Mouse (Mus musculus): Measurements from ENCODE around the gene Ovca2.

Gene Ovca2

DNA sequence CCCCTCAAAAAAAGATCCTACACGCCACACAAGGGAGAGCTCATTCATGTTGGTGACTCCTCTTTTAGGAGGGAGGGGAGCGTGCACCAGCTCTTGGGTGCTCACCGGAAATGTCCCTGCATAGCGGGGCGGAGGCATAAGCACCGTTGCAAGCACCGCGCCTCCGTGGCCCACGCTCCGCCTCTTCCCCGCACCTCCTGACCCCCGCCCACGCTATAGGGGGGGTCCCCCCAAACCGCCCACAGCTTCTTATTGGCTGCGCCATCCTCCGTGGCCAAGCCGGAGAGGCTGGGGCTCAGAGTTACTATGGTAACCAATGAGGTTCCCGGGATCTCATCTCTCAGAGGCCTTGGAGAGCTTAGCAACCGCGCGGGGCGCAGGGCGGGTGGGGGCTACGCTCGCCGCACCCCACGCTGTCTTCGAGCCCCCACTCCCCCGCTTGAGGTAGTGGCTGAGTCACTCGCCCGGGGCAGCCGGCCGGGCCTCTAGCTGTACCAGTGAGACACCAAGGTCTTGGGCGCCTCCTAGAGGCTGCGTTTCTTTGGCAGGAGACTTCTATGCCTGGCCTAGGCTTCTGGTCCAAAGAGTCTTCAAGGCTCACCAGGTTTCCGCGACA is 8.4 kb downstream of the Ovca2 start:
- DNase-seq (ENCODE audit: low spot score in 2 of 2), result peak; percentile 93 to 98

DNA sequence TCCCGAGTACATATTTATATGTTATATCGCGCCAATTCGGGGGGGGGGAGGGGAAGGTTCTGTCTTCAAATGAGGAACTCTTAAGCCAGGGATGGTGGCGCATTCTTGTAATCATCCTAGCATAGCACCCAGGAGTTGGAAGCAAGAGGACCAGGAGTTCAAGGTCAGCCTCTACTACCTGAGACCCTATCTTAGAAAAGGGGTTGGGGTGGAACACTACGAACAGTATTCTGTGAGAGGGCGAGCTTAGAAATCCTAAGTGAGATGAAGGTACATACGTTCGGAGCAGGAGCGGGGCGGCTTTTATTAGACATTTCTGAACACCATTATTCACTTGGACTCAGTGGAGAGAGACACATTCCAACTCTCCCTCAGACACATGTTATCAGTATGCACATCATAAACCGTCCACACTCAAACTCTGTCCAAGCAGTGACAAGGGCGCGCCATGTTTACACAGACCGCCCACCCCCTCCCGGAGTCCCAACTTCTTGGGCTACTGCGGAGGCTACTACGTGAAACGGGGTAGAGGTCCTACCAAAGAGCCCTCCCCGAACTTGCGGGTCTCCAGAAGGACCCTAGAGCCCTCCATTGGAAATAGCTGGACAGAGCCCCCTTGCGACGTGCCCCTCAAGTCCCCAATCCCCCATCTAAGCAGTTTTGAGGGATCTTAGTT is 9.1 kb downstream of the Ovca2 start, which contains the start of gene Hic1:
Gene Hic1 (minus strand): TSS at position 115 of the 676 bp plus-strand sequence.
- no peak for DNase-seq (ENCODE audit: low spot score in 2 of 2)

DNA sequence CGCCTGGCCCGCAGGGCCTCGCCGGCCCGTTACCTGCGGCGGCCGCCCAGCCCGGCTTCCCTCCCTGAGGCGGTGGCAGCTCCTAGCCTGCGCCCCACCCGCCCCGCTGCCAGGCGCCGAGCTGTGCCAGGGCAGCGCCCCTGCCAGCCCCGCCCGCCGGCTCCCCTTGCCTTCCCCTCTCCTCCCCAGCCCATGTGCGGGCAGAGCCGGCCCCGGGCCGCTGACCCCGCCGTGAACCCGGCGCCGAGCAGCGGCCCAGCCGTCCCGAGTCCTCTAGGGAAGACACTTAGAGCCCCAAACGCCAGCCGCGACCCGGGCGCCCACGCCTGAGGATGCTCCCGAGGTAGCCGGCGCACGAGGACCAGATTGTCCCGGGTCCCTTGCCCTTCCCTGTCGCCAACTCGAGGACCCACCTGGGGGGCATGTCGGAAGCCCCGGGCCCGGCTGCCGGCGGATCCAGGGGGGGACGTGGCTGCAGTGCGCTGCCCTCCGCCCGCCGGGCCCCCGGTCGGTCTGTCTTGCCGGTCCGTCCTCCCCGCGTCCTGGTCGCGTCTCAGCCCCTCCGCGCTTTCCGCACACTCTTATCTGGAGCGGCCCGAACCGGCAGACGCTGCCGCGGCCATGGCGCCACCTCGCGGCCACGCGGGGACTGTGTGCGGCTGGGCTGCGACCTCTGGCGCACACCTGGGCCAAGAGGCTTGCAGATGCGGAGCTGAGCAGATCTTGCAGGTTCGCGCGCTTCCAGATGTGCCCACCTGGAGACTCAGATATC is 9.9 kb downstream of the Ovca2 start:
- peak; percentile 72 to 78 for DNase-seq (ENCODE audit: low spot score in 2 of 2)

DNA sequence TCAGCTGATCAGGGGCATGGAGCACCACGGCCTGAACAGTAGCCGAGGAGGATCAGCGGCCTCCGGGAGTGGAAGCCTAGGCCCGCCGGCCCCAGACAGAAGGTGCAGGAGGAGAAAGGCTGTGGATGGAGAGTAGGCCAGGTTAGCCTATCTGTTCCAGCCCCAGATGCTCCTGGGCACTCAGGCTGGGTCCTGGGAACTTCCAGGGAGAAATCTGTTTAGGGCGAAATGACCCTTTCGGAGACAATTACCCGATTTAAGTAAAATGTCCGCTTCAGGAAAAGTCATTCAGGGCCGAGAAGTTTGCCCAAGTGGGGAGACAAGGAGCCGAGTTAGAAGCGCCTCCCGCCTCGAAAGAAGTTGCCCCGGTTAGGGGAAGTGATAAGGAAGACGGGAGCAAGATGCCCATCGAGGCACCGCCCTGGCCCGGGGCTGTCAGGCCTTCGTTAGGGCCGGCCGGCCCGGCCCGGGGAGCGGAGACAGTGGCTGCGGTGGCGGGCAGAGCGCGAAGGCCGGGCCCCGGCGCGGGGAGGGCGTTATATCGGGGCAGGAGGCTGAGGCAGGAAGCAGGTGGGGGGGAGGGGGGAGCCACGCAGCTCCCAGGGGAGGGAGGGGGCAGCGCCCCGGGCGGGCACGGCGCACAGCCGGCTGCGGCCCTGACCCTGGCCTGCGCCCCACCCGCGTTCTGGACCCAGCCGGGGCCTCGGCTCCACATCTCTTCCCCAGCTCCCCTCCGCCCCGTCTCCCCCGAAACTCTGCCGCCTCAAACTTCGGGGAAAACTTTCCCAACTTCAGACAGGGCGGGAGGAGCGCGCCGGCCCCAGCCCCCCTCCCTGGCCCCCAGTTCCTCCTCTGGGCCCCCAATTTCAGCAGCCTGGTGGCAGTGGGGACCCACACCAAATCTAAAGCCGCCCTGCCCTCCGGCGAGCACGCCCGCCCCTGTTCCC is 10.7 kb downstream of the Ovca2 start:
- no peak for DNase-seq (ENCODE audit: low spot score in 2 of 2)

DNA sequence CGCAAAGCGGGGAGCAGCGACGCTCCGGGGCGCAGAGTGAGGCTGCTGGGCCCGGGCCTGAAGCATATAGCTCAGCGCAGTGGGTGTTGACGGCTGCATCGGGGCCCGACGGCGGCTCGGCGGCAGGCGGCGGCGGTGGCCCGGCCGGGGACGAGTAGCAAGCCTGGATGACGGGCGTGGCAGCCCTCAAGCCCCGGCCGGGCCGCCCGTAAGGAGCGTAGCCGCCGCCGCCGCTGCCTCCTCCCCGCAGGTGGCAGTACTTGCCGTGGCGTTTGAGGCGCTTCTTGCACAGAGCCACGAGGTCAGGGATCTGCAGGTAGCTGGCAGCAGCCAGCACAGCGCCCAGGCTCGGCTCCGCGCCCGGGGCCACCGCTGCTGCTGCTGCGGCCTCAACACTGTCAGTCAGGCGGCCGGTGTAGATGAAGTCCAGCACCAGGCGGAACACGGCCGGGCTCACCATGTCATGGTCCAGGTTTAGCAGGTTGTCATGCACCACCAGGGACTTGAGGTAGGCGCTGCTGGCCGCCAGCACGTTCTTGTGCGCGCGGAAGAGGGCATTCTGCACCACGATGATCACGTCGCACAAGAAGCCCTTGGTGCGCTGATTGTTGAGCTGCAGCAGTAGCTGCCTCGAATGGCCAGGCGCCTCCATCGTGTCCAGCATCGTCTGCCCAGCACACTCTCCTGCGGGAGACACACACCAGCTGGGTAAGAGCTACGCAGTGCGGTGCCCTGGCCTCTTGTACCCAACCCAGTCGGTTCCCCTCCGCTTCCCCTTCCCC is 11.6 kb downstream of the Ovca2 start:
- DNase-seq (ENCODE audit: low spot score in 2 of 2), result no peak

DNA sequence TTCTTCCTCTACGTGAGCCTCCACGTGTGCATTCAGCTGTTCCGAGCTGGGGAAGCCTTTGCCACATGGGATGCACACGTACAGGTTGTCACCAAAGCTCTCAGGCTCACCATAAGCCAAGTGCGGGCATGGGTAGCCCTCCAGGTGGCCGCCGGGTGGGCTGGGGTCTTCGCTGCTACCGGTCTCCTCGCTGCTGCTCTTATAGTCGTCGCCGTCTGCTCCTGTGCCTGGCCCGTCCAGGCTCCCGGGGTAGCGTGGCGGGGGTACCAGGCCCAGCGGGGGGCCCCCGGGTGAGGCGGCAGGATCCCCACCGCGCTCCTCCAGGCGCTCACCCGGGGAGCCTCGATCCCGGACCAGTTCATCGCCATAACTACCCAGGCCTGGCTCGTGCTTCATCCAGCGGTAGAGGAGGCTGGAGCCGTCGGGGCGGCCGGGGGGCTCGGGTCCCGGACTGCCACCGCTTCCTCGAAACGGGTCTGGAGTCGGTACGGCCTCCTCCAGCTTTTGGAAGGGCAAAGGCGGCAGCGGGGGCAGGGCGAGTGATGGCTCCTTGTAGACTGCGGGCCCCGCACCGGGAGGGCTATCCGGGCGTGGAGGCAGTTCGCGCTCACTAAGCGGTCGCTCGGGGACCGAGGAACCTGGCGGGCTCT is 12.3 kb downstream of the Ovca2 start:
- DNase-seq (ENCODE audit: low spot score in 2 of 2), result no peak

DNA sequence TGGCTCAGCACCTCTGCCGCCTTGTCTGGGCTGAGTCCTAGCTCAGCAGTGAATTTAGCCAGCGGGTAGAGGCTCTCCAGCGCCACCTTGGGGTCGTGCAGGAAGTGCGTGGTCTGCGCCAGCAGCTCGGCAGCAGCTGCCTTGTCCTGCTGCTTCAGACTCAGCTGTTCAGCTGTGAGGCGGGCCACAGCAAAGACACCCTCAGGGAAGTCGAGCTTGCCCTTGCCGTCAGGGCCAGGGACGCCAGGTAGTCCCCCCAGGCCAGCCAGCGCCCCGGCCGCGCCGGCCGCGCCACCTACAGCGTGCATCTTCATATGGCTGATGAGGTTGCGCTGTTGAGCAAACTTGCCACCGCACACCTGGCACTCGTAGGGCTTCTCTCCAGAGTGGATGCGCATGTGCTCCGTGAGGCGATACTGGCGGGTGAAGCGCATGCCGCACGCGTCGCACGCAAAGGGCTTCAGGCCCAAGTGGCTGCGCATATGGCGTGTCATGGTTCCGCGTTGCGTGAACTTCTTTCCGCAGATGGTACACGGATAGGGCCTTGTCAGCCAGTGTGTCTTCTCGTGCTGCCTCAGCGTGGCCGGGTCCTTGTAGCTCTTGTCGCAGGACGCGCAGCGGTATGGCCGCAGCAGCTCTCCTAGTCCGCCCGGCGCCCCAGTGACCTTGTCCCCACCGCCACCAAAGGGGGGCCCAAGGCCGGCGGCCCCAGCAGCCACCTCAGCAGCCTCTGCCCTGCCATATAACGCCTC is 13.0 kb downstream of the Ovca2 start:
- DNase-seq (ENCODE audit: low spot score in 2 of 2), result peak; percentile 83 to 84

DNA sequence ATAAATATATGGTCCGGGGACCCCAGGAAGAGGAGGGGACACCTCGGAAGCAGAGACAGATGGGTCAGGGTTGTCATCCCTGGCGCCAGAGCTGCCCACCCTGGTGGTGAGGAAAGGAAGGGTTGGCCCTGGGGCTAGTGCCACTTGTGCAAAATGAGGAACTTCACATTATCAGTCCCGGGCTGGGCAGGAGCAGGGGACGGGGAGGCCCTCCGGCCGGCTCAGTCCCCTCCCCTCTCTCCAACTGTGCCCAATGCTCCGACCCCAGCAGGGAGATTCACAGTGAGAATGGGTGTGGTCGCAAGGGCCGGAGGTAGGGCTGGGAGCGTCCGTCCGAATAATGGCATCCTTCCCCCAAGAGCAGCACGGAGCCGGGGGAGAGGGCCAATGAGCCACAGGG is 13.9 kb downstream of the Ovca2 start:
- DNase-seq (ENCODE audit: low spot score in 2 of 2), result no peak

DNA sequence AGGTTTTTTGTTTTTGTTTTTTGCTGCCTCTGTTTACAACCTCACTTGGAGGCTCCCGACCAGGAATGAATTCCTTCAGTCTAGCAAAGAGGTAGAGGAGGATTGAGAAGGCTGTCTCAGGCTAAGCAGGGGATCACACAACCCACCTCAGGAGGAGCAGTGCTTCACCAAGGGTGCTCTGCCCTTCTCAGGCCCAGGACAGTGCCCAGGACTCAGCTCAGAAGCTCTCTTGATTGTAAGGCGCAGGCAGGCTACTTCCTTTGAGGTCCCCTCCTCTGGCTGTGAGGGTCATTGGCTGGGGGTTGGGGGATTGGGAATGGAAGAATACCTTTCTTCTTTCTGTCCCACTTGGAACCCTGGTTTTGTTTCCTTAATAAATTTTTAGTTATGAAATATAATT is 14.6 kb downstream of the Ovca2 start:
- DNase-seq (ENCODE audit: low spot score in 2 of 2), result no peak

DNA sequence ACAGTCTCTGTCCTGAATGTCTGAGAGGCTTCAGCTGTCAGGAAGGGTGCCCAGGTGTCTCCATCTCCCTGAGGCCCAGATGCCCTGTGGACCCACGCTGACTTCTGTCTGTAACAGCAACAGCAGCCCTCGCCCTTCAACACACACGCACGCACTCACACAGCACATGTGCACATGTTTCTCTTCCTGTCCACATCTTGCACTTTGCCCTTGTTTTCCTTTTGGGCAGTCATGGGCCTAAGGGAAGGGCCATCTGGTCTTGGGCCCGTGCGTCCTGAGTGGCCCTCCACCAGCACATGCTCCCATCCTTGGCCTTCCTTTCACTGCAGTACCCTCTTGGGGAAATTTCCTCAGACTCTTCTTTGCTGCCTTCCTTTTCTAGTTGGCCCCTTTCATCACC is 15.3 kb downstream of the Ovca2 start:
- DNase-seq (ENCODE audit: low spot score in 2 of 2), result no peak

DNA sequence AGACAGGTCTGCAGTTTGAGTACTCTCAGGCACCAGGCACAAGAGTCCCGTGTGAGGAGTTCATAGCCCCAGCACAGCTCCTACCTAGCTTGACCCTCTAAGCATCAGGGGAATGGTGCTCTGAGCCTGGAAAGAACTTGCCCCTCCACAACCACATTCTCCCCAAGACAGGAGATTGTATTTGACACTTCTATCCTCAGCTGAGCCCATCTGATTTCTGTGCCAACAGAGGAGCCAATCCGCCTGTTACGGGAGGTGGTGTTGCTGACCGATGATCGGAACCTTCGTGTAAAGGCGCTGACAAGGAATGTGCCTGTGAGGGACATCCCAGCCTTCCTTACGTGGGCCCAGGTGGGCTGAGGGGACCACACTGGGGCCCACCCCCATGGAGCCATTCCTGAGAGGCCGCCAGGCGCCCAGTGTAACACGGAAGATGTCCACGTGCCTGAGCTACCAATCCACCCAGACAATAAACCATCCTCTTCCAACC is 16.0 kb downstream of the Ovca2 start:
- no peak for DNase-seq (ENCODE audit: low spot score in 2 of 2)

DNA sequence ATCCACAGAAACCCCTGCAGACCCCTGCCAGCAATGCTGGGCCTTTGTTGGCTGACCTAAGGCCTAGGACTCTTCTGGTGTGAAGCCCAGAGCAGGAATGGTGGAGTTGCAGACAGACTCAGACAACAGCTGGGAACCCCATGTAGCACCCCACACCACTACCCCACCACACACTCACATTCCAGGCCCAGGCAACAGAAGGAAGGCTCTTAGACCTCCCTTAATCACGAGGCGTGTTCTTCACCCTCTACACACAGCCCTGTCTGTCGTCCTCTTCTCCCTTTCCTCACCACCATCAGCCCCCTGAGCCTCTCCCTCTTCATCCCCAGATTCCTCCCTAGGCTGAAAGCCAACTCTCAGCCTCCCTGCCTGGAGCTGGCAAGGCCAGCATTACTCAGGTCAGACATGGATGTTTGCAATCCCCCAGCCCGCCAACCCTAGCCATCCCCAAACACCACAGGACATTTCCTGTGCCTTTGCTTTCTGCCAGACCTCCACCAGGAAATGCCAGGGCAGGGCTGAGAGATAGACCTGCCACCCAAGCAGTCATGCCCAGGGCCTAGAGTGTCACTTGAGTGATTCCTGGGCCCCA is 17.1 kb downstream of the Ovca2 start:
- no peak for DNase-seq (ENCODE audit: low spot score in 2 of 2)

DNA sequence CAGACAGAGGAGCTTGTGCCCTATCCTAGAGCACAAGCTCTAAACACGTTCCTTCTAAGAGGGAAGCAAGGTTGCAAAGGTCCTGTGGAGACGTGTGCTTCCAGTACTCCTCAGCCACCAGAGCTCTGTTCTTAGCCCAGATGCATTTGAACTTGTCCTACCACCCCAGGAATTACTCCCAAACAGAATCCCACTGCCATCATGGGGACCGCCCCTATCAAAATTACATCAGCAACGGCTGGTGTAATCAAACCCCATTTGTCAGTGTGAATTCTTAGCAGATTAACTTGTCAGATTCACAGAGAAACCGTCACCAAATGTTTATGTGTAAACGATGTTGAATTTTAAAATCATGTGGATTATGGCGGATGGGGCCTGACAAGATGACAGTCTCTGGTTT is 17.7 kb downstream of the Ovca2 start:
- no peak for DNase-seq (ENCODE audit: low spot score in 2 of 2)

DNA sequence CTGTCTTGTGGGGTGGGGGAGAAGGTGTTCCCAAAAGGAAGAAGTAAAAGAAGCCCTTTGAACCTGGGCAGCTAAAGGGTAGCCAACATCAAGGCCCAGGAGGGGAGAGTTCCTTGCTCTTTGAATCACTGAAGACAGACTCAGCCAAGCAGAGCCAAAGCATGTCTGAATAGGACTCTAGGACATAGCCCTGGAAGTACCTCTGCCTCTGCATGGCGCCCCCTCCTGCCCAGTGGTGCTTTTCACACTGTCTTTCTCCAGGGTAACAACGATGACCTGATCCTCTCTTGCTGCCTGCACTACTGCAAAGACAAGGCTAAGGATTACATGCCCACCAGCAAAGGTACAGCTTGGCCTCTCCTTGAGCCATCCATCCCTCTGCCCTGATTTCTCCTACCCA is 19.1 kb downstream of the Ovca2 start:
- DNase-seq (ENCODE audit: low spot score in 2 of 2), result no peak

DNA sequence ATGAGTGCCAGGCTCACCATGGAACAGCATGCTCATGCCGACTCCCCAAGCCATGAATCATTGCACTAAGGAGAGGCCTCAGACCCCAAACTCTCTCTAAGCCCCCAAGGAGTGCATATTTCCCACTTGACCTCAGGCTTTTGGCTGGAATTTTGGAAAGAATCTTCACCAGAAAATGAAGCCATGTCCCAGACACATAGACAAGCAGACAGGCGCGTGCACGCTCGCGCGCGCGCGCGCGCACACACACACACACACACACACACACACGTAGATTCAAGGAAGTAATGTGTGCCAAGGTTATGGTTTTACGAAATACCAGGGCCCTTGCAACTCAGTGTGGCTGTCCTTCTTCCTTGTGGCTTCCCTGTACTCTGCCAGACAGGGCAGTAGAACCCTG is 20.2 kb downstream of the Ovca2 start:
- DNase-seq (ENCODE audit: low spot score in 2 of 2), result no peak

DNA sequence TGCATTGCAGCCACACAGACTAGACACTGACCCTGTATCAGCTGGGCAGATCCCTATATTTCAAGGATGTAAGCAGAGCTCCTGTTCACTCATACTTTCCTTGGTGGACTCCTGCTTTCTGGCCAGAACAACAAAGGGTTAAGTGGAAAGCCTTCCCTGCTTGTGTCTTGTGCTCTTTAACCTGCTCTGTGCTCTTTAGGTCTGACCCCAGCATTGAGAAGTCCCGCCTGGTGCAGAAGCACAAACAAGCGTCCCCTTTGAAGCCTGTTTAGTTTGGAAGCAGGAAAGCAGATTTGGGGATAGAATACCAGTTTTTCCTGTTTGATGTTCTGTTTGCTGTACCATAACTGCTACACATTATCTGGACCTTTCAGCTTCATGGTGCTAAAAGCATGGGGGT is 20.7 kb downstream of the Ovca2 start:
- DNase-seq (ENCODE audit: low spot score in 2 of 2), result no peak

DNA sequence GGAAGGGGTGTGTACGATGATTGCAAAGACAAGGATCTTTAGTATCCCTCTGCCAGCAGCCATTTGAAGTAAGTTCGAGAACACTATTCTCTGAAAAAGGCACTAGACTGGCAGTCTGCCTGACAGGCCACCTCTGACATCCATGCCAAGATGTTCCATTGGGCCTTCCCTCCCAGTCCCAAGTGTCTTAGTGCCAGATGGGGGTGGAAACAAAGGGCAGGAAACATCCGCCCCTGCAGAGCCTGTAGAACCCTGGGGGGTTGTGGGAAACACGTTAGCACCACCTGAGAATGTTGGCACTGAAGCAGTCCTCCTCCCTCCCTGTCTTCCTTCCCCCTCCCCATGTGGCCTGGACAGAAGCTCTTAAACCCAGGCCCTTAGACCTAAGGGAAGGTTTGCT is 21.6 kb downstream of the Ovca2 start:
- DNase-seq (ENCODE audit: low spot score in 2 of 2), result no peak

DNA sequence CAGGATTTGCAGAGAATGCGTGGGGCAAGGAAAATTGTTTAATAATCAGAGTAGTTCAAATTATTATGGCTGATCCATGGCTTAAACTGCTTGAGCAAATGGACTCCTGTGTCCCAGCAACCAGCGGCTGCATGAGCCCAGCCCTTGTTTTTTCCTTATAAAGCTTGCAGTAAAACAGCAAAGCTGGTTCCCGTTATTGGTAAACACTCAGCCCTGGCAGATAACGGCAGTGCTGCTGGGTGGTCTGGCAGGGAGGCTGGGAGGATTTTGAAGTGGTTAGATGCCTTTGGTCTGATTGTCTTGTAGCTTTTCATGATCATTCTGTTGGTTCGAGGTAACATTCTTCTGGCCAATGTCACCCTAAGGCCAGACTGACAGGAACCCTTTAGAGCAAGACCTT is 22.2 kb downstream of the Ovca2 start:
- DNase-seq (ENCODE audit: low spot score in 2 of 2), result no peak

DNA sequence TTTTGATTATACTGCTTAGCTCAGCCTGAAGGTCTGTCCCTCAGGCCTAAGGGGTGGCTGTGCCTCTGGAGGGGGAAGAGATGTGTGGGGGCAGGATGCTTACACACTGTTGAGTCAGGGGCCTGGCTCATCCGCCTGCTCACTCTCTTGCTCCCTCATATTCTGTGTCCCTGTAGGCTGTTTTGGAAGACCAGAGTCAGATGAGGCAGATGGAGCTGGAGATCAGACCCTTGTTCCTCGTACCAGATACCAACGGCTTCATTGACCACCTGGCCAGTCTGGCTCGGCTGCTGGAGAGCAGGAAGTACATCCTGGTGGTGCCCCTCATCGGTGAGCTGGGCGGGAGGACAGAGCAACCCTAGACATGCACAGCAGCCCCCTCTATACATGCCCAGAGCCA is 22.6 kb downstream of the Ovca2 start:
- DNase-seq (ENCODE audit: low spot score in 2 of 2), result no peak
